Mouse (Mus musculus): ENCODE data around the gene Rapsn.

The Rapsn gene

DNA sequence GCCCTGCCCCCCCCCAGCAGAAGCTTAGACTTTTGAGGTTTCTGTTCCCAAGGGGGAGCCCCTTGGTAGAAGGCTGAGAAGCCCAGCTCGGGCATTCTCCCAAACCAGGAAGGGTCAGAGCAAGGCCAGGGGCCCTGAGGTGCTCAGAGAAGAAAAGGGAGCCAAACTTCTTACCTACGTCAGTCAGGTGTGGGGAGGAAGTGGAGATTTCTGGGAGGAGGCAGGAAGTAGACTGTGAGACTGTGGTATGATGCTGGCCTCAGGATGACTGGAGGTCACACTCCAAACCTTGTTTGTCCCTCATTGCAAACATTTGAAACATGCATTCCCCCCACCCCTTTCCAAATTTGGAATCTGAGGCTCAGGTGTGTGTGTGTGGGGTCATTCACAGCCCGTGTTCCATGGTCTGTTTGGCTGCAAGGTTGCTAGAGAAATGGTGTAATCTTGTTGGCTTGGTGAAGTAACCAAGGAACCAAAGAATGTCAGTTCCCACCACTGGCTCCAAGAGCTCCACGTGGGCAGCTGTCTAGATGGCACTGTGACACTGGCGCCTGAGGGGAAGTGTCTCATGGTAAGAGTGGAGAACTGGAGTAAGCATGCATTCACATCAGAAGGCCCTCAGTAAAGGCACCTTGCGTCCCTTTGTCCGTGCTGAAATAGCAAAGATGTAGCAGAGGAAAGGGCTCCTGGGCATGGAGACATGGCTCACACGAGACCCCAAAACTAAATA lies 45.5 kb downstream of the Rapsn start:
- DNase-seq (ENCODE audit: low read depth, low spot score): peak; percentile 63

DNA sequence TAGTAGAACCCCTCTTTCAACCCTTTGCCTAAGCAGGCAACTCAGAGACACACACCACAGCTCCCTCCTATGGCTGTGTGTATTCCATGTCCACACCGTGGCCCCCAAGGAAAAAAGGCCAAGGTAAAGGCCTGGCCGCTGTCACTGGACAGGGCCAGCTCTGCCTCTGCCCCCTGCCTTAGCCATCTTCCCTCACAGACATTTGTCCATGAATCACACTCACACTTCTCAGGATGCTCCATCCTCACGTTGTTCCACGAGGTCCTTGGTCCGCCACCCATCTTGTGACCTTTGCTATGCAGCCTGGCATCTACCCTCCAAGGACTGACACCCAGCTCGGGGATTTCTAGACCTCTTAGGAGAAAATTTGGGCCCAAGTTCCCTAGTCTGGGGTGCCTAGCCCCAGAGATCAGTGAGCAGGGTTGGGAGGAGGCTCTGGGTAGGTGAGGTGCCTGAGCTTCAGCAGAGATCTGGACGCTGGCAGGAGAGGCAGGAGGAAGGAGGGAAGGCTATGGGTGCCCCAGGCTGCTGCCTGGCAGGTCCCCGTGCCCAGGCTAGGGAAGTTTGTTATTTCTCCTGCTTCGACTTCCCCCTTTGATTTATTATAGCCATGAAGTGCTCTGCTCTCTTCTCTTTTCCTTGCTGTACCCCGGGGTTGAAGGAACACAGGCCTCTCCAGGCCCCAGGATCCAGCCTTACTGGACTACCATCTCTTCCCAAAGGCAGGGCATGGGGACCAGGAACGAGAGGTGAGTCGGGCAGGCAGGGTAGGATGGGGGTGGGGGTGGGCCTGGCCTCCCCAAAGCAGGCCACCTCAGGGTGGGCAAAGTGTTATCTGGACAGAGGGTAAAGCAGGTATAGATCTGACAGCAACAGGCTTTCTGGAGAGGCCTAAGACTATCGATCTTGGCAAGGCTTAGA lies 46.6 kb downstream of the Rapsn start, which contains the start of gene Spi1:
TSS of gene Spi1 (plus strand) at position 616 of the 921 bp plus-strand sequence.
- DNase-seq (ENCODE audit: low read depth, low spot score): no peak

DNA sequence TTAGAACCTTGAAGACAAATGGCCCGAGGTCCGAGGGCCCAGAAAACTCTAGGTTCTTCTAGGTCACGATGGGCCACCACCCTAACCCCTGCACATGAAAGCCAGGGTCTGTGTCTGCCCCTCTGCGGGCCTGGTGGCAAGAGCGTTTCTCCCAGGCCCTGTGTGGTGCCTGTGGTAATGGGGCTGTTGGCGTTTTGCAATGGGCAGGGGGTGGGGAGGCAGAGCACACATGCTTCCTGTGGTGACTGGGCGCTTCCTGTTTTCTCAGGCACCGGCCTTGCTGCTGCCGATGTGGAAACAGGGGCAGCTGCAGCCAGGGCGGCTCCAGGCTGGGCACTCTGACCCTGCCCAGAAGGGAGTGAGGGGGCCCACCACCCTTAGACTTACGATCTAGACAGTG lies 47.4 kb downstream of the Rapsn start:
- peak; percentile 75 for DNase-seq (ENCODE audit: low read depth, low spot score)

DNA sequence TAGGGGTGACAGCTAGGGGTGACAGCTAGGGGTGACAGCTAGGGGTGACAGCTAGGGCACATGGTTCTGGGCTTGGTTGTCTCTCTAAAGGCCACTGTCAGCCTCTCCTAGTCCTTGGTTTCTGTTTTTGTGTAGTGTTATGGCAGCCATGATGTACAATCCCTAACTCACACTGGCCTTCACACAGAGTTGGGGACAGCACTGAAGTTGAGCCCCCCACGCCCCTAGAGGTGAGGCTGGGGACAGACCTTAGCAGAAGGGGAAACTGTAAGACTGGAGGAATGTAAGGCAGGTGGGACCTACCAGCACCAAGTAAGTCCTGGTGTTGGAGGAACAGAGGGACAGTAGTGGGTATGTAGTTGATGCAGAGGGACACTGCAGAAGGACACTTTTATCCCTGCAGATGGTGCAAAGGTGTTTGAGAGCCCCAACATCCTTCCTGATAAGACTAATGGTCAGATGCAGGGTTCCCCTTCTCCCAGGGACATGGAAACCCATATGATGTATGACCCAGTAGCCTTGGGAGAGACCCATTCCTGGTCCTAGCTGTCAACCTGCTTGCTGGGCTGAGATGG lies 48.0 kb downstream of the Rapsn start:
- DNase-seq (ENCODE audit: low read depth, low spot score): no peak

DNA sequence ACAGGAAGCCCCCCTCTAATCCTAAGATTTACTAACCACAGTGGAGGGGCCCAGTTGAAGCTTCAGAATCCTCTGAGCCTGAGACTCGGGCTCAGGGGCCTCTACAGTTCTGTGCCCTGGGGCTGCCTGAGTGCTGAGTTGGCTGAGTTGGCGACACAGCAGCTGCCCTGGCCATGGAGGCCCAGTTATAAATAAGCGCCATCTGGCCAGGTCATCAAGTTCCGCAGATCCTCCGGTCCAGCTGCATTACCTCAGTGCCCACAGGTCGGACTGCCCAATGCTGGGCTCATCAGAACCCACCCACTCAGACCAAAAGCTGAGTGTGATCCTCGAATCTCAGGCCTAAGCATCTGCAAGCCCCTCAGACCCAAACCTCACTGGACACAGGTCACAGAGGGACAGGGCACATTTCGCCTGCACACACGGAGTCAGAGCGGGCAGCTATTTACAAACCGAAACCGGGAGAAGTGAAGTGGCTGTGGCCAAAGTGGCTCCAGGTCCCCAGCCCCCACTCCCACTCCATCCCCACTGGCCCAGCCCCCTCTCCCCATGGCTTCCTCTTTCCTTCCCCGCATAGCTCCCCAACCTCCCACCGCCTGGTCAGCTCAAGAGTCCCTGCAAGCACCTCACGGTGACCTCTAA lies 48.9 kb downstream of the Rapsn start:
- DNase-seq (ENCODE audit: low read depth, low spot score): no peak

DNA sequence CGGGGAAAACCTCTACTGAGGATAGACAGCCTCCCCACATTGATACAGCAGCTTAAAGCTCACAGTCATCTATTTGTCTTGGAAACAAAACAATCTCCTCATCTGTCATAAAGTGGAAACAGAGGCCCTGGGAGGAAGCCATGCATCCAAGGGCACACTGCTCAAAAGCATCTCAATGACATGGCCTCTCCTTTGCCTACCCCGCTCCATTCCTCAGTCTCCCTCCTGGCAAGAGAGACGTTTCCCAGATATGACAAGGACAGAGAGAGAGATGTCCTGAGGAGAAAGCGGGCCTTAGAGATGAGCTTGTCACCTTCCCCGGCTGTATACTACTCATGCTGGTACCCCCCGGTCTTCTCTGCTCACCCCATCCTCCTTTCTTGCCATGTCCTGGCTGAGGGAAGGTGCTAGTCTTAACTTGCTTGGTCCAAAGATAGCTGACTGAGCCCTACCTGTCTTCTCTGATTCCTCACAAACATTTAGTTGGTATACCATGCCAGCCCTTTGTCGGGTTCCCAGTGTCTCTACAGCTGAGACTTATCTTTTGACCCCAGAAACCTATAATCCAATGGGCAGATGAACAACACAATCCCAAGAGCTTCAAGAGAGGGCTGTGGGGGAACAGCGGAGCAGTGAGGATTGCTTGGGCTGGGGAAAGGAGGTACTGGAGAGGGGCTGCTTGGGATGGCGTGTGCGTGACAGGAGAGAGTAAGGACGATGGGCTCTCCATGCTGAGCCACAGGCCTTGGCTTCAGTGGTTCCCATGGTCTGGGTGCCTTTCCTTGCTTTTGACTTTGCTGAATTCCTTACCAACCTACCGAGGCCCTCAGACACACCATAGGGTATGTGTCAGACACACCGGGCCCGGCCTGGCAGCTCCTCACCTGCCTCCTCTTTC lies 50.3 kb downstream of the Rapsn start:
- DNase-seq (ENCODE audit: low read depth, low spot score): no peak

DNA sequence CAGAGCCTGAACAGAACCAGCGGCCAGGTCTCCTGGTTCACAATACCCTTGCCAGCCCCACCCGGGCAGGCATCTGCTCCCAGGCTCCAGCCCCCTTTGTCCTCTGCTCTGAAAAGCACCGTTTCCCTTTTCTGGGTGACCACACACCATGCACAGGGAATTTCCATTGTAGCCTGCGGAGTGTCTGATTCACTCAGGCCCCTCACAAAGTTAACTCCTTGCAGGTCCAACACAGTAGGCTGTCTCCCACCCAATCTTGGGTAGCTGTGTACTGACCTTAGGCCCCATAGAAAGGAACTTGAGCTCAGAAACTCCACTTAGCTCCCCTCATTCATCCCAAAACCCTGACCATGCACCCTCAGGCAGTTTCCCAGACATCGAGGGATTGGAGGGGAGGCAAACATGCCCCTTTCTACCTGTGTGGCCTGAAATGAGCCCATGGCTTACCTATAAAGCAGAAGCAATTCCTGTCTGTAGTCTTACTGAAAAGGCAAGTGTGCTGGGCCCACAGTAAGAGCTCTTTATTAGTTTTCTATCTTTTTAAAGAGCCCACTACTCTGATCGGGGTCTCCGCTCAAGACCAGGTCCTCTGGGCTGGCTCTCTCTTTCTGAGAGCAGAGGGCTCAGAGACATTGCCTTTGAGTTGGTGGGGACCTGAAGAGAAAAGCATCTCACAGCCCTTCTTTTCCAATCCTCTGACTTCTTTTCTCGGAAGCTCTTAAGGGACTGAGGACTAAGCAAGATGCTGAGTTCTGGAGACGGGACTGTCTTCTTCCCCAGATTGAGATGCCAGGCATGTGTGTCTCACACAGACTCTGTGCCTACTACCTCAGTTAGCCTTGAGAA lies 51.2 kb downstream of the Rapsn start:
- no peak for DNase-seq (ENCODE audit: low read depth, low spot score)

DNA sequence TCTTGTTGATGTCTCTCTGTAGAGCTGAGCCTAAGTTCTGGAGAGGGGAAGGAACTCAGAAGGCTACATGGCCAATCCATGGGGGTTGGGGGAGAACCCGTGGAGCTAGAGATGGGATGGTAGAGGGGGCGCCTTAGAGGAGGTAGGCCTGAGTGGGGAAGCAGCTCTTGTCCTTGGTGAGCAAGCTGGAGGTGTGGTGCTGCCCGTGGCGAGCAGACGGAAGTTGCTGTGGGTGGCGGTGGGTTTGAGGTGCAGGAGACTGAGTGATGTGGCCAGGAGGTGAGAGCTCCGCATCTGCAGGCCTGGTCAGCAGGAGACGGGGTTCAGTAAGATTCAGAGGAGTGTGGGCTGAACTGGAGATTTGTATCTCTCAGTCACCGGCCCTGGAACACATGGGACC lies 52.0 kb downstream of the Rapsn start:
- DNase-seq (ENCODE audit: low read depth, low spot score): peak; percentile 53

DNA sequence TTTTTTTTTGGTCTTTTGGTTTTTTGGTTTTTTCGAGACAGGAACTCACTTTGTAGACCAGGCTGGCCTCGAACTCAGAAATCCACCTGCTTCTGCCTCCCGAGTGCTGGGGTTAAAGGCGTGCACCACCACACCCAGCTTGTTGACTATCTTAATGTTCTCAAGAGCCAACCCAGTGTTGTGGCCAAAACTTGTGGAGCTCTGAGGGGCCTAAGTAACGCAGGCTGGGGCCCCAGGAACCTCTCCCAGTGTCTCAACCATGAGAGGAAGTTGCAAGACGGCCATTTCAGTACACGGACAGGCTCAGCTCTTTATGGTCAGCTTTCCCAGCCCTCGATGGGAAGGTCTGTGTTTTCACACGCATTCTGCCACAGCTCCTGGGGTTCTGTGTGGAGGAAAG lies 53.6 kb downstream of the Rapsn start:
- no peak for DNase-seq (ENCODE audit: low read depth, low spot score)

DNA sequence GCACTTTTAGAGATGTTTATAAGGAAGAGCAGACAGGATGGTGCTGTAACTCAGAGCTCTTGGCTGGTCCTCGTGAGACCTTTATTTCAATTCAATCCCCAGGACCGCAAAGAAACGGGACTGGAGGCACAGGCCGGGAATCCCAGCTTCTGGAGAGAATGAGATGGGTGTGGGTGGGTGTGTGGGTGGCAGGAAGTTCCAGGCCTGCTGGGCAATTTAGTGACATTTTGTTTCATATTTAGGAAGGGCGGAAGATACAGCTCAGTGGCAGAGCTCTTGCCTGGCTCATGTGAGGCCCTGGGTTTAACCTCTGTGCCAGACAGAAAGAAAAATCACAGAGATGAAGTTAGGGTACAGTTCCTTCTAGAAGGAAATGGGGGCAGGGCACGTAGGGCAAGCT lies 54.8 kb downstream of the Rapsn start:
- no peak for DNase-seq (ENCODE audit: low read depth, low spot score)

DNA sequence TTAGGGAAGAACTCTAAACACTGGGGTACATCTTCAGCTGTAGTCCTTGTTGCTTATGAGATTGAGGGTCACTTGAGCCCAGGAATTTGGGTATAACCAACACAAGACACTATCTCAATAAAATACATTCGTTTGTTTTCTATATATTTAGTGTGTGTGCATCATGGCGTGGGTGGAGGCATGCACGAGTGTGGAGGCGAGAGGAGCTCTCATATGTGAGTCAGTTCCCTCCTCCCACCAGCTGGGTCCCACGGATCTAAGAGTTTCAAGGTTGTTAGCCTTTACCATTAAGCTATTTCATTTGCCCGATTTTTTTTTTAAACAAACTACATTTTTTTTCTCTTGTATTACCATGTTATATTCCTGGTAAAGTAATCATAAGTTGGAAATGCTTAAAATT lies 55.4 kb downstream of the Rapsn start:
- no peak for DNase-seq (ENCODE audit: low read depth, low spot score)

All from CD4-positive helper T cell, adult 2 months (primary cell).